8 mouse cellular contexts compared by ENCODE assay signal in genomic region chr9:65293580-65293972, GRCm38 (mm10). TPM values are rescaled to one million over a fixed set of nuclear protein-coding genes. Genes with fewer than 3 reads are reported as not detected.
DNase-seq lines count a peak whose midpoint lies in the region; ATAC-seq lines count a peak whose summit lies in the region.

No protein-coding gene starts in this region.

- no peaks in the 10 kb centered on the region for H3K9me3 ChIP-seq in erythroblast, embryonic 14.5 days (ENCODE audit: control insufficient read depth, low read length)
- H3K9me3 ChIP-seq in limb, embryonic 12.5 days, result no peaks in the 10 kb centered on the region
- no peaks in the 10 kb centered on the region for H3K9me3 ChIP-seq in neural tube, embryonic 13.5 days

- peak; percentile 22 for DNase-seq in retina, embryonic 14.5 days (ENCODE audit: low spot score)
- no peak for DNase-seq in retina, postnatal 1 day
- DNase-seq in left cerebral cortex, postnatal 14 days (ENCODE audit: low spot score in 2 of 2), result no peak
- DNase-seq in frontal cortex, adult 2 months (ENCODE audit: extremely low spot score in 1 of 2, low spot score in 1 of 2), result no peak
- no peak for DNase-seq in left cerebral cortex, adult 11 months (ENCODE audit: low spot score)

- H3K4me1 ChIP-seq in erythroblast, embryonic 14.5 days (ENCODE audit: control insufficient read depth), result peaks cover 44% of the 10 kb centered on the region
- H3K4me1 ChIP-seq in limb, embryonic 12.5 days (replicated peaks), result peaks cover 17% of the 10 kb centered on the region
- H3K4me1 ChIP-seq in neural tube, embryonic 13.5 days (replicated peaks), result peaks cover 31% of the 10 kb centered on the region

- WGBS in limb, embryonic 12.5 days, result under 1% methylated on average over 9 of the region's 9 CpGs
- WGBS in neural tube, embryonic 13.5 days, result 1% methylated on average over 9 of the region's 9 CpGs

- intact Hi-C loops in left cerebral cortex, postnatal 14 days (cut with DNase I), result no loop called here

- peaks cover 25% of the 10 kb centered on the region for H3K36me3 ChIP-seq in erythroblast, embryonic 14.5 days (ENCODE audit: control insufficient read depth)
- peaks cover 16% of the 10 kb centered on the region; the same call in 1 of the 2 replicates for H3K36me3 ChIP-seq in limb, embryonic 12.5 days
- peaks cover 8% of the 10 kb centered on the region; the same call in 1 of the 2 replicates for H3K36me3 ChIP-seq in neural tube, embryonic 13.5 days

- H3K4me3 ChIP-seq in erythroblast, embryonic 14.5 days (replicated peaks), result peak overlapping the region; percentile 79
- peak overlapping the region; percentile 96 for H3K4me3 ChIP-seq in limb, embryonic 12.5 days (replicated peaks)
- peak overlapping the region; percentile 91 for H3K4me3 ChIP-seq in neural tube, embryonic 13.5 days

- peak overlapping the region; percentile 88 for H3K27ac ChIP-seq in limb, embryonic 12.5 days
- peak overlapping the region; percentile 65 for H3K27ac ChIP-seq in neural tube, embryonic 13.5 days (replicated peaks)

- ATAC-seq in limb, embryonic 12.5 days (ENCODE audit: insufficient number of reproducible peaks, insufficient read depth, low FRiP score, low TSS enrichment, low read depth), result 0 out of 2 replicates have a peak, but pooled peaks have one; percentile 29
- ATAC-seq in neural tube, embryonic 13.5 days (ENCODE audit: low read depth), result peak; percentile 44

- peak overlapping the region; percentile 93 for H3K9ac ChIP-seq in limb, embryonic 12.5 days (replicated peaks)
- H3K9ac ChIP-seq in neural tube, embryonic 13.5 days, result peak overlapping the region; percentile 77

- H3K27me3 ChIP-seq in erythroblast, embryonic 14.5 days (ENCODE audit: control insufficient read depth), result no peaks in the 10 kb centered on the region
- no peaks in the 10 kb centered on the region for H3K27me3 ChIP-seq in limb, embryonic 12.5 days
- H3K27me3 ChIP-seq in neural tube, embryonic 13.5 days, result no peaks in the 10 kb centered on the region

- peak overlapping the region; percentile 85 for H3K4me2 ChIP-seq in limb, embryonic 12.5 days
- H3K4me2 ChIP-seq in neural tube, embryonic 13.5 days, result peak overlapping the region; percentile 76

RNA-seq across cellular contexts. Expression of gene Clpx, which starts 0.5 kb away (rescaled TPM):
- polyA plus RNA-seq in erythroblast, embryonic 14.5 days (2012), result 0.86 and 1.1 TPM in 2 replicates
- polyA plus RNA-seq in limb, embryonic 12.5 days (2016; fragmentation: Nextera tagmentation; extraction: Ambion mirVana), result 60.0 and 60.8 TPM in 2 replicates
- polyA plus RNA-seq in neural tube, embryonic 13.5 days (2015; fragmentation: Nextera tagmentation; extraction: Ambion mirVana), result 42.9 and 43.6 TPM in 2 replicates
- 10 to 100 TPM; 27.3 to 28.3 TPM for total RNA-seq in left cerebral cortex, postnatal 14 days (2021)
- polyA plus RNA-seq in frontal cortex, adult 2 months (2012; rRNA removed), result 19.1 and 22.2 TPM in 2 replicates

RNA-seq across cellular contexts. Expression of gene Cilp, which starts 28.6 kb away (rescaled TPM):
- not detected in 2 replicates for polyA plus RNA-seq in erythroblast, embryonic 14.5 days (2012)
- polyA plus RNA-seq in limb, embryonic 12.5 days (2016; fragmentation: Nextera tagmentation; extraction: Ambion mirVana), result 0.54 and 0.63 TPM in 2 replicates
- polyA plus RNA-seq in neural tube, embryonic 13.5 days (2015; fragmentation: Nextera tagmentation; extraction: Ambion mirVana), result 0.36 and 0.53 TPM in 2 replicates
- not detected for total RNA-seq in left cerebral cortex, postnatal 14 days (2021)
- polyA plus RNA-seq in frontal cortex, adult 2 months (2012; rRNA removed), result 0.08 TPM in 2 replicates

RNA-seq across cellular contexts. Expression of gene Pdcd7, which starts 52.3 kb away (rescaled TPM):
- 0.99 and 1.1 TPM in 2 replicates for polyA plus RNA-seq in erythroblast, embryonic 14.5 days (2012)
- 17.0 and 18.3 TPM in 2 replicates for polyA plus RNA-seq in limb, embryonic 12.5 days (2016; fragmentation: Nextera tagmentation; extraction: Ambion mirVana)
- polyA plus RNA-seq in neural tube, embryonic 13.5 days (2015; fragmentation: Nextera tagmentation; extraction: Ambion mirVana), result 10.0 and 10.9 TPM in 2 replicates
- 10 to 100 TPM; 21.5 to 22.6 TPM for total RNA-seq in left cerebral cortex, postnatal 14 days (2021)
- 16.8 and 16.9 TPM in 2 replicates for polyA plus RNA-seq in frontal cortex, adult 2 months (2012; rRNA removed)
